Mouse (Mus musculus): Measurements from ENCODE around the gene Dchs1. TPM values are rescaled to one million over a fixed set of nuclear protein-coding genes. Genes with fewer than 3 reads are reported as not detected.

Gene Dchs1
- polyA plus RNA-seq, 1 experiment = 28.6 TPM

- Histone ChIP-seq H3K27ac (ENCODE audit: insufficient read depth, low read length) (no peak overlapping the region), H3K4me3 (ENCODE audit: insufficient read depth, low read length) (no peak overlapping the region), H3K4me1 (ENCODE audit: control insufficient read depth, insufficient read depth, low read length) (peaks cover 3% of the 10 kb centered on the region)
- TF ChIP-seq CTCF (IDR thresholded peaks at IDR 0.05; ENCODE audit: borderline replicate concordance, insufficient read depth, low read length) = no peak
Observed at GRCm38 (mm10) chr7:105773041-105773440, 14.4 kb downstream of the Dchs1 start.

GRCm38 (mm10) chr7:105772331-105772730, 15.1 kb downstream of the Dchs1 start:
- Histone ChIP-seq H3K4me1 (ENCODE audit: control insufficient read depth, insufficient read depth, low read length) (peaks cover 2% of the 10 kb centered on the region), H3K4me3 (ENCODE audit: insufficient read depth, low read length) (no peak overlapping the region), H3K27ac (ENCODE audit: insufficient read depth, low read length) (no peak overlapping the region)
- TF ChIP-seq POLR2A (IDR thresholded peaks at IDR 0.05; ENCODE audit: low read depth, low read length) = no peak
- no peak for TF ChIP-seq CTCF (IDR thresholded peaks at IDR 0.05; ENCODE audit: borderline replicate concordance, insufficient read depth, low read length)

GRCm38 (mm10) chr7:105769959-105770358, 17.5 kb downstream of the Dchs1 start:
- Histone ChIP-seq H3K4me3 (ENCODE audit: insufficient read depth, low read length) (no peak overlapping the region), H3K4me1 (ENCODE audit: control insufficient read depth, insufficient read depth, low read length) (no peaks in the 10 kb centered on the region; the same call in 1 of the 2 replicates), H3K27ac (ENCODE audit: insufficient read depth, low read length) (no peak overlapping the region)
- TF ChIP-seq CTCF (IDR thresholded peaks at IDR 0.05; ENCODE audit: borderline replicate concordance, insufficient read depth, low read length) (no peak), POLR2A (IDR thresholded peaks at IDR 0.05; ENCODE audit: low read depth, low read length) (no peak)

- TF ChIP-seq CTCF (IDR thresholded peaks at IDR 0.05; ENCODE audit: borderline replicate concordance, insufficient read depth, low read length) = no peak
- TF ChIP-seq POLR2A (IDR thresholded peaks at IDR 0.05; ENCODE audit: low read depth, low read length) = no peak
- no peak overlapping the region for H3K27ac ChIP-seq (ENCODE audit: insufficient read depth, low read length)
- no peaks in the 10 kb centered on the region; the same call in 1 of the 2 replicates for H3K4me1 ChIP-seq (ENCODE audit: control insufficient read depth, insufficient read depth, low read length)
- no peak overlapping the region for H3K4me3 ChIP-seq (ENCODE audit: insufficient read depth, low read length)
Observed at GRCm38 (mm10) chr7:105767729-105768165, 19.7 kb downstream of the Dchs1 start.

- TF ChIP-seq POLR2A (IDR thresholded peaks at IDR 0.05; ENCODE audit: low read depth, low read length) (no peak), CTCF (IDR thresholded peaks at IDR 0.05; ENCODE audit: borderline replicate concordance, insufficient read depth, low read length) (no peak)
- H3K4me1 ChIP-seq (ENCODE audit: control insufficient read depth, insufficient read depth, low read length) = no peaks in the 10 kb centered on the region; the same call in 1 of the 2 replicates
- H3K4me3 ChIP-seq (ENCODE audit: insufficient read depth, low read length) = no peak overlapping the region
- H3K27ac ChIP-seq (ENCODE audit: insufficient read depth, low read length) = no peak overlapping the region
Observed at GRCm38 (mm10) chr7:105764331-105764730, 23.1 kb downstream of the Dchs1 start.

GRCm38 (mm10) chr7:105762517-105763270, 24.8 kb downstream of the Dchs1 start:
- no peak overlapping the region for H3K4me3 ChIP-seq (ENCODE audit: insufficient read depth, low read length)
- TF ChIP-seq POLR2A (IDR thresholded peaks at IDR 0.05; ENCODE audit: low read depth, low read length) (no peak), CTCF (IDR thresholded peaks at IDR 0.05; ENCODE audit: borderline replicate concordance, insufficient read depth, low read length) (no peak)

GRCm38 (mm10) chr7:105761813-105762484, 25.5 kb downstream of the Dchs1 start:
- no peak overlapping the region for H3K27ac ChIP-seq (ENCODE audit: insufficient read depth, low read length)
- no peak overlapping the region for H3K4me3 ChIP-seq (ENCODE audit: insufficient read depth, low read length)
- no peaks in the 10 kb centered on the region for H3K4me1 ChIP-seq (ENCODE audit: control insufficient read depth, insufficient read depth, low read length)
- no peak for TF ChIP-seq CTCF (IDR thresholded peaks at IDR 0.05; ENCODE audit: borderline replicate concordance, insufficient read depth, low read length)
- no peak for TF ChIP-seq POLR2A (IDR thresholded peaks at IDR 0.05; ENCODE audit: low read depth, low read length)

More at GRCm38 (mm10) chr7:105762517-105763270, 24.8 kb downstream of the Dchs1 start:
- no peak overlapping the region for H3K27ac ChIP-seq (ENCODE audit: insufficient read depth, low read length)
- H3K4me1 ChIP-seq (ENCODE audit: control insufficient read depth, insufficient read depth, low read length) = no peaks in the 10 kb centered on the region

- Histone ChIP-seq H3K4me3 (ENCODE audit: insufficient read depth, low read length) (no peak overlapping the region), H3K27ac (ENCODE audit: insufficient read depth, low read length) (no peak overlapping the region), H3K4me1 (ENCODE audit: control insufficient read depth, insufficient read depth, low read length) (peaks cover 3% of the 10 kb centered on the region; the same call in 1 of the 2 replicates)
- TF ChIP-seq CTCF (IDR thresholded peaks at IDR 0.05; ENCODE audit: borderline replicate concordance, insufficient read depth, low read length) (no peak), POLR2A (IDR thresholded peaks at IDR 0.05; ENCODE audit: low read depth, low read length) (no peak)
Observed at GRCm38 (mm10) chr7:105753281-105753680, 34.2 kb downstream of the Dchs1 start.

- Histone ChIP-seq H3K27ac (ENCODE audit: insufficient read depth, low read length) (no peak overlapping the region), H3K4me1 (ENCODE audit: control insufficient read depth, insufficient read depth, low read length) (peaks cover 3% of the 10 kb centered on the region; the same call in 1 of the 2 replicates), H3K4me3 (ENCODE audit: insufficient read depth, low read length) (no peak overlapping the region)
- no peak for TF ChIP-seq POLR2A (IDR thresholded peaks at IDR 0.05; ENCODE audit: low read depth, low read length)
- no peak for TF ChIP-seq CTCF (IDR thresholded peaks at IDR 0.05; ENCODE audit: borderline replicate concordance, insufficient read depth, low read length)
Observed at GRCm38 (mm10) chr7:105752716-105753115, 34.7 kb downstream of the Dchs1 start.

All from embryonic fibroblast, embryonic 13.5 days (primary cell).